In genomic region chr1:87852081-87852790, GRCm38 (mm10) we compare ENCODE assay signal across 8 mouse cellular contexts. TPM values are rescaled to one million over a fixed set of nuclear protein-coding genes. Genes with fewer than 3 reads are reported as not detected.
DNase-seq lines count a peak whose midpoint lies in the region; ATAC-seq and TF ChIP-seq lines count a peak whose summit lies in the region.

No protein-coding gene starts in this region.

- no peak for TF ChIP-seq CTCF in CH12.LX (conservative IDR thresholded peaks at IDR 0.05 in 1 of 2, IDR thresholded peaks at IDR 0.05 in 1 of 2; ENCODE audit: low read depth in 2 of 2, low read length in 2 of 2)
- no peak for TF ChIP-seq CTCF in liver, postnatal 0 days (IDR thresholded peaks at IDR 0.05; ENCODE audit: low read depth)

- peak overlapping the region; percentile 99 for H3K4me3 ChIP-seq in heart, embryonic 10.5 days
- H3K4me3 ChIP-seq in CH12.LX (replicated peaks in 1 of 3; ENCODE audit: low read depth in 2 of 3, low read length in 2 of 3, poor library complexity in 1 of 3): peak overlapping the region; percentile 40 to 99 (median 47)
- H3K4me3 ChIP-seq in heart, embryonic 16.5 days (ENCODE audit: low read length): peak overlapping the region; percentile 88
- H3K4me3 ChIP-seq in liver, postnatal 0 days (ENCODE audit: low read depth, low read length): peak overlapping the region; percentile 93; the same call in 1 of the 2 replicates

- H3K27ac ChIP-seq in heart, embryonic 10.5 days: peak overlapping the region; percentile 94
- peak overlapping the region; percentile 71 for H3K27ac ChIP-seq in CH12.LX (ENCODE audit: insufficient read depth, low read depth)
- peak overlapping the region; percentile 65 for H3K27ac ChIP-seq in heart, embryonic 16.5 days (ENCODE audit: low read length)
- H3K27ac ChIP-seq in liver, postnatal 0 days (ENCODE audit: low read depth): no peak overlapping the region; the same call in 1 of the 2 replicates

- H3K36me3 ChIP-seq in heart, embryonic 10.5 days: no peaks in the 10 kb centered on the region
- H3K36me3 ChIP-seq in CH12.LX (replicated peaks in 1 of 2; ENCODE audit: control insufficient read depth in 1 of 2, insufficient read depth in 1 of 2, low read length in 1 of 2): no peaks in the 10 kb centered on the region
- no peaks in the 10 kb centered on the region for H3K36me3 ChIP-seq in heart, embryonic 16.5 days (ENCODE audit: control insufficient read depth, insufficient read depth)
- no peaks in the 10 kb centered on the region for H3K36me3 ChIP-seq in liver, postnatal 0 days (replicated peaks; ENCODE audit: insufficient read depth, low read length)

- H3K27me3 ChIP-seq in heart, embryonic 10.5 days (ENCODE audit: insufficient read depth, poor library complexity, severe bottlenecking): no peaks in the 10 kb centered on the region
- no peaks in the 10 kb centered on the region for H3K27me3 ChIP-seq in CH12.LX (replicated peaks)
- H3K27me3 ChIP-seq in heart, embryonic 16.5 days (ENCODE audit: control insufficient read depth, insufficient read depth, low read length): no peaks in the 10 kb centered on the region
- H3K27me3 ChIP-seq in liver, postnatal 0 days (ENCODE audit: insufficient read depth, low read length): no peaks in the 10 kb centered on the region

- H3K4me2 ChIP-seq in CH12.LX (ENCODE audit: insufficient read depth, low read depth, poor library complexity, severe bottlenecking): peak overlapping the region; percentile 92
- peak overlapping the region; percentile 69 for H3K4me2 ChIP-seq in heart, embryonic 16.5 days (ENCODE audit: low read depth, low read length)
- H3K4me2 ChIP-seq in liver, postnatal 0 days (ENCODE audit: low read depth, low read length): peak overlapping the region; percentile 99

- peaks cover 39% of the 10 kb centered on the region for H3K79me2 ChIP-seq in CH12.LX (replicated peaks; ENCODE audit: control insufficient read depth, extremely low read depth, insufficient read depth, poor library complexity, severe bottlenecking)

- intact Hi-C loops in left cerebral cortex, postnatal 4 days (cut with DNase I): no loop called here

- TF ChIP-seq EP300 in CH12.LX (IDR thresholded peaks at IDR 0.05; ENCODE audit: low read length): no peak
- TF ChIP-seq EP300 in liver, postnatal 0 days (IDR thresholded peaks at IDR 0.05; ENCODE audit: low read depth): no peak

- ATAC-seq in heart, embryonic 16.5 days (replicated peaks; ENCODE audit: extremely low read depth, insufficient read depth, low FRiP score): no peak
- ATAC-seq in liver, postnatal 0 days: no peak

- 55% methylated on average over 5 of the region's 5 CpGs for WGBS in heart, embryonic 10.5 days
- WGBS in heart, embryonic 16.5 days: 47% methylated on average over 5 of the region's 5 CpGs
- 52% methylated on average over 5 of the region's 5 CpGs for WGBS in liver, postnatal 0 days (ENCODE audit: insufficient replicate concordance)

- no peak for TF ChIP-seq RAD21 in CH12.LX (IDR thresholded peaks at IDR 0.05; ENCODE audit: low read depth, low read length)

- dilution Hi-C loops in CH12.LX (cut with MboI; ENCODE audit: extremely low pct_ligation_motif_present, extremely low pct_unique_long_range_greater_than_20kb, low sequenced_read_pairs): no loop called here

- peak overlapping the region; percentile 70 for H3K9ac ChIP-seq in CH12.LX (ENCODE audit: insufficient read depth, low read depth)
- H3K9ac ChIP-seq in heart, embryonic 16.5 days (ENCODE audit: low read length): peak overlapping the region; percentile 93
- H3K9ac ChIP-seq in liver, postnatal 0 days (replicated peaks): no peak overlapping the region

- no peak for DNase-seq in heart, embryonic 10.5 days (ENCODE audit: low spot score)
- no peak for DNase-seq in heart, adult 9 months (ENCODE audit: low spot score in 2 of 2)
- no peak for DNase-seq in CH12.LX (ENCODE audit: extremely low read depth)
- DNase-seq in liver, postnatal 0 days: no peak
- DNase-seq in left cerebral cortex, postnatal 4 days: no peak
- no peak for DNase-seq in right cerebral cortex, postnatal 10 days (ENCODE audit: low spot score in 2 of 2)
- DNase-seq in adrenal gland, adult 18-20 months (ENCODE audit: low spot score in 2 of 2): no peak

- in situ Hi-C loops in CH12.LX (cut with MboI; ENCODE audit: low pct_ligation_motif_present, low pct_unique_long_range_greater_than_20kb, low sequenced_read_pairs): no loop called here

- H3K4me1 ChIP-seq in heart, embryonic 10.5 days: peaks cover 43% of the 10 kb centered on the region
- peaks cover 34 to 72% of the 10 kb centered on the region in 2 experiments for H3K4me1 ChIP-seq in CH12.LX (ENCODE audit: control insufficient read depth in 1 of 2, insufficient read depth in 2 of 2)
- peaks cover 38% of the 10 kb centered on the region for H3K4me1 ChIP-seq in heart, embryonic 16.5 days (ENCODE audit: control insufficient read depth, insufficient read depth, low read length)
- H3K4me1 ChIP-seq in liver, postnatal 0 days (ENCODE audit: insufficient read depth): peaks cover 49% of the 10 kb centered on the region

- no peak for TF ChIP-seq POLR2A in CH12.LX (IDR thresholded peaks at IDR 0.05; ENCODE audit: low read depth, low read length)

- no peaks in the 10 kb centered on the region for H3K9me3 ChIP-seq in heart, embryonic 10.5 days
- no peaks in the 10 kb centered on the region for H3K9me3 ChIP-seq in CH12.LX (replicated peaks; ENCODE audit: low read length)
- H3K9me3 ChIP-seq in heart, embryonic 16.5 days (replicated peaks; ENCODE audit: control insufficient read depth, low read length): no peaks in the 10 kb centered on the region
- H3K9me3 ChIP-seq in liver, postnatal 0 days (ENCODE audit: low read length): no peaks in the 10 kb centered on the region

TF ChIP-seq in CH12.LX, 34 proteins besides CTCF, POLR2A, EP300 and RAD21:
- TF ChIP-seq ZC3H11A (IDR thresholded peaks at IDR 0.05; ENCODE audit: low read depth, low read length): no peak
- 0 out of 2 replicates have a peak, but pooled peaks have one; percentile 25 for TF ChIP-seq IRF4 (IDR thresholded peaks at IDR 0.05; ENCODE audit: low read depth, low read length)

RNA-seq across cellular contexts. Expression of gene Dgkd, which starts 0.9 kb away (rescaled TPM):
- 26.6 and 31.6 TPM in 2 replicates for polyA plus RNA-seq in heart, embryonic 10.5 days (2016; fragmentation: Nextera tagmentation; extraction: Ambion mirVana)
- 73.4 and 89.9 TPM in 2 replicates for total RNA-seq in CH12.LX (2012; rRNA removed)
- total RNA-seq in CH12.LX (2014; rRNA removed): 57.5 and 58.0 TPM in 2 replicates
- 73.8 and 77.3 TPM in 2 replicates for polyA plus RNA-seq in CH12.LX (2012; ENCODE audit: insufficient read length, low read depth)
- 22.6 and 25.0 TPM in 2 replicates for polyA plus RNA-seq in heart, embryonic 16.5 days (2015; fragmentation: Nextera tagmentation; extraction: Ambion mirVana)
- polyA plus RNA-seq in liver, postnatal 0 days (2015; fragmentation: Nextera tagmentation; extraction: Ambion mirVana): 8.3 and 9.1 TPM in 2 replicates
- 100 to 1,000 TPM; 132 to 138 TPM for total RNA-seq in left cerebral cortex, postnatal 4 days (2021)
- 10 to 100 TPM; 54.6 to 74.6 TPM for total RNA-seq in adrenal gland, adult 18-20 months (2021)

RNA-seq across cellular contexts. Expression of gene Sag, which starts 48.8 kb away (rescaled TPM):
- polyA plus RNA-seq in heart, embryonic 10.5 days (2016; fragmentation: Nextera tagmentation; extraction: Ambion mirVana): 1.9 and 2.0 TPM in 2 replicates
- total RNA-seq in CH12.LX (2012; rRNA removed) (1.0 and 2.5 TPM in 2 replicates), CH12.LX (2014; rRNA removed) (0.19 TPM in 1 of 2 replicates, not detected in the other)
- polyA plus RNA-seq in CH12.LX (2012; ENCODE audit: insufficient read length, low read depth): 0.45 and 2.0 TPM in 2 replicates
- polyA plus RNA-seq in heart, embryonic 16.5 days (2015; fragmentation: Nextera tagmentation; extraction: Ambion mirVana): 0.75 and 1.0 TPM in 2 replicates
- polyA plus RNA-seq in liver, postnatal 0 days (2015; fragmentation: Nextera tagmentation; extraction: Ambion mirVana): 0.17 and 0.42 TPM in 2 replicates
- total RNA-seq in left cerebral cortex, postnatal 4 days (2021): 1 to 10 TPM; 1.1 to 2.0 TPM
- total RNA-seq in adrenal gland, adult 18-20 months (2021): 1 to 10 TPM; 1.3 to 2.4 TPM

Comparison
In these comparisons a context has a peak if more than half of its experiments do, and no peak if none do; other contexts are left out.
1. H3K4me3 ChIP-seq: peak in every context shown above with its lines; median percentile 99 in heart, embryonic 10.5 days; 93 in liver, postnatal 0 days; 88 in heart, embryonic 16.5 days; 47 in CH12.LX.